Mouse (Mus musculus): ENCODE results near the gene Tmem127. TPM values are rescaled to one million over a fixed set of nuclear protein-coding genes. Genes with fewer than 3 reads are reported as not detected.

Tmem127 gene
- total RNA-seq, 2 experiments from 2014 or later: 74.1 to 87.5 TPM

DNA sequence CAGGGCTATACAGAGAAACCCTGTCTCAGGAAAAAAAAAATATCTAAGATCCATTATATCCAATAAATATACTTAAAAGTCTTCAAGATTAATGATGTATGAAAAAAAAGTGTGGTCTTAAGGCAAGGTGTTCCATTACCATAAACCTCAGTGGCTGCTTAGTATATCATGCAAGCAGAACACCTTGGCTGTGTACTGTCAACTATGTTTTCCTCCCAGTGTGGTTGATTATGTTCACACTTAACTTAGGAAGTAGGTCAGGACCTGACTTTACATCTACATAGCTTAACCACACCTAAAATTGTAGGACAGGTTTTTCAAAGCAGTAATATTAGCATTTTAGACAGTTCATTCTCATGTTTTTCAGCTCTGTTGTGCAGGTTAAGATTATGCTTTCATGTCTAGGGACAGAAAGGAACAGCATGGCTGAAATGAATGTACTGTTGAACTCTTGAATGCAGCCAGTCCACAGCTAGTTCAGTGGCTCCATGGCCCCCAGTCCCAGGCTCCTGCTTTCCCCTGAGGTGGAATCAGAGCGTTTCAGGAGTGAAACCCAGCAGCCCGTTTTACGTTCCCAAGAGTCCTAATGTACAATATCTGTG is 57.0 kb downstream of the Tmem127 start:
- DNase-seq (ENCODE audit: low spot score in 2 of 2): no peak
- intact Hi-C loops (cut with DNase I): no loop called here

DNA sequence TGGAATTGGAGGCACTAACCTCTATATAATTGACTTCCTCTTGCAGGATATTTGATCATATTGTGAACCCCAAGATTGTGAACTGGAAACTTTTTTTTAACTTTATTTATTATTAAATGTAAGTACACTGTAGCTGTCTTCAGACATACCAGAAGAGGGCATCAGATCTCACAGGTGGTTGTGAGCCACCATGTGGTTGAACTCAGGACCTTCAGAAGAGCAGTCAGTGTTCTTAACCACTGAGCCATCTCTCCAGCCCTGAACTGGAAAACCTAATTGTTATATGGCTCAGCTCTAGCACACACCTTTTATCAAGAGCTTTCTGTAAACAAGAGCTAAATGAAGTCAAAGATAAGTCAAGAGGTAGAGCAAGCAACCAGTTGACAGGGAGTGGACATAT is 58.4 kb downstream of the Tmem127 start:
- DNase-seq (ENCODE audit: low spot score in 2 of 2): no peak
- intact Hi-C loops (cut with DNase I): no loop called here

DNA sequence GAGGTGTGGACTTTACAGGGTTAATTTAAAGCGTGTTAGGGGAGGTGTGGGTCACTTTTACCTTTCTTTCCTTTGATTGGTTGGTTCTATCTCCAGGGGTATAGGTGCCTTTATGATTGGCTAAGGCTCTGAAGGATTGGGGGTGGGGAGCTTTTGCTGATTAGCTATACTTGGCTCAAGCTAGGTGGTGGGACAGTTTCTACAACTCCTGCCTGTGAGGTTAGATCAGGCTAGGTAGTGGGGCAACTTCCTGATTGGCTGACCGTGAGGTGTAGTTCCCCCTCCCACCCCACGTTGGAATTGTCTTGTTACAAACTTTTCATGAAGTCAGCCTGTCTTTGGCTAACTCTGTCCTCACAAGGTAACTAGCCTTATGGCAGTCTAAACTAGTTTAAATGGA is 59.5 kb downstream of the Tmem127 start:
- DNase-seq (ENCODE audit: low spot score in 2 of 2): no peak
- intact Hi-C loops (cut with DNase I): no loop called here

DNA sequence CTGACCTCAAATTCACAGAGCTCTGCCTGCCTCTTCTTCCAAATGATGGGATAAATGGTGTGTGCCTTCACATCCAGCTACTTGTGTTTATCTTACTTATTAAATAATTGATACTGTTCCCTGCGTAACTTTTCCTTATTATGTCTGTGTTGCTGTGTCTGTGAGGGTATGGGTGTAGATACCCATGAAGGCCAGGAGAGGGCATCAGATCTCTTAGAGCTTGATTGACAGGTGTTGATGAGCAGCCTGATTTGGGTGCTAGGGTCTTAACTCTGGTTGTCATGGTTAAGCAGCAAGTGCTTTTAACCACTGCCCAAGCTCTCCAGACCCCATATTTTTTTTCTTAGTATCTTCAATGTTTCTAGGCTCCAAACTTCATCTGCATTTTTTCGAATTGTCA is 61.0 kb downstream of the Tmem127 start:
- intact Hi-C loops (cut with DNase I): no loop called here
- no peak for DNase-seq (ENCODE audit: low spot score in 2 of 2)

DNA sequence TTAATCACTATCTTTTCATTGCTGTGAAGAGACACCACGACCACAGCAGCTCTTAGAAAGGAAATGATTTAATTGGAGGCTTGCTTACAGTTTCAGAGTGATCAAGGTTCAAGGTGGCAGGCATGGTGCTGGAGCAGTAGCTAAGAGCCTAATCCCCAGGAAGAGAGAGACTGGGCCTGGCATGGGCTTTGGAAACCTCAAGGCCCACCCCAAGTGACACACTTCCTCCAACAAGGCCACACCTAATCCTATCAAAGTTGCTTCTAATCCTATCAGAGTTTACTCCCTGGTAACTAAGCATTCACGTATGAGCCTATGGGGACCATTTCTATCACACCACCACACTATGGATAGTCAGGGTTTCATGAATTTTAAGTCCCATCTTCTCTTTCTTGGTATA is 62.5 kb downstream of the Tmem127 start:
- no peak for DNase-seq (ENCODE audit: low spot score in 2 of 2)
- intact Hi-C loops (cut with DNase I): no loop called here

DNA sequence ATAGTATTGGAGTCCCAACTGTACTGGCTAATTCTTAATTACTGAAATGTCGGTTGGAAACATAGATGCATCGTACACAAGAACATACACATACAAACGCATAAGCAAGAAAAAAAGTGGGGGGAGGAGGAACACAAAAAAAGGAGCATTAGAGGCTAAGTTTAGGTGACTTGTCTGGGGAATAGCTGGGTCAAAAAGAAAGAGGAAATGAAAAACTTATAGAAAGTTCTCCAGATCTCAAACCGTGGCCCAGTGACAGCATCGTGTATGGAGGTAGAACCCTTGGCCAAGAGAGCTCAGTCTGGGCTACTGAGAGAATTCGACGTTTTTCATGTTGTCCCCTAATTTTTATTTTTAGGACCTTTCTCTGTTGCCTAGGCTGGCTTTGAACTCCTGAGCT is 63.0 kb downstream of the Tmem127 start:
- no peak for DNase-seq (ENCODE audit: low spot score in 2 of 2)
- intact Hi-C loops (cut with DNase I): no loop called here

Other genes starting within 250 kb of the Tmem127 start
- gene Ap4e1, start 239.2 kb upstream of the Tmem127 start, total RNA-seq (2021): 10 to 100 TPM; 10.9 to 16.0 TPM
- 10 to 100 TPM; 27.3 to 28.4 TPM for gene Blvra, start 177.2 kb upstream of the Tmem127 start, total RNA-seq (2021)
- 1 to 10 TPM; 1.8 to 1.9 TPM for gene Ncaph, start 114.0 kb upstream of the Tmem127 start, total RNA-seq (2021)
- 1 to 10 TPM; 1.8 to 2.6 TPM for gene Itpripl1, start 104.5 kb upstream of the Tmem127 start, total RNA-seq (2021)
- gene 1810024B03Rik, start 39.6 kb upstream of the Tmem127 start, total RNA-seq (2021): 1 to 10 TPM in 1 of 2 experiments, under 1 TPM in 1; 0.69 to 1.4 TPM
- 10 to 100 TPM; 84.5 to 87.8 TPM for gene Snrnp200, start 39.5 kb upstream of the Tmem127 start, total RNA-seq (2021)
- 10 to 100 TPM; 77.3 to 90.5 TPM for gene Ciao1, start 92 bp upstream of the Tmem127 start, total RNA-seq (2021)
- 100 to 1,000 TPM; 107 to 119 TPM for gene Stard7, start 22.3 kb downstream of the Tmem127 start, total RNA-seq (2021)
- gene Dusp2, start 88.3 kb downstream of the Tmem127 start, total RNA-seq (2021): 1 to 10 TPM; 1.6 to 2.5 TPM
- not detected for gene Astl, start 90.7 kb downstream of the Tmem127 start, total RNA-seq (2021)
- under 1 TPM; 0.25 to 0.97 TPM for gene Adra2b, start 115.3 kb downstream of the Tmem127 start, total RNA-seq (2021)
- under 1 TPM in 1 of 2 experiments, not detected in 1; 0.63 TPM for gene Gpat2, start 177.3 kb downstream of the Tmem127 start, total RNA-seq (2021)
- gene Fahd2a, start 196.7 kb downstream of the Tmem127 start, total RNA-seq (2021): 10 to 100 TPM; 21.2 to 21.9 TPM